Mouse (Mus musculus): ENCODE results near the gene Tnfrsf1a.
"Not testable (repeated sequence)": the region's sequence is repeated elsewhere in the genome, so short reads cannot be mapped to it uniquely, and the experiment has no call there.

Tnfrsf1a gene

GRCm38 (mm10) chr6:125348721-125349574, at the start of gene Tnfrsf1a:
Gene Tnfrsf1a, plus strand, starts transcription at chr6:125349362.
- no peak for DNase-seq (ENCODE audit: low spot score in 2 of 2)

- DNase-seq (ENCODE audit: low spot score in 2 of 2), result no peak
Observed at GRCm38 (mm10) chr6:125300982-125301381, 48.2 kb upstream of the Tnfrsf1a start.

GRCm38 (mm10) chr6:125302231-125302982, 46.8 kb upstream of the Tnfrsf1a start:
- no peak for DNase-seq (ENCODE audit: low spot score in 2 of 2)

GRCm38 (mm10) chr6:125303242-125303641, 45.9 kb upstream of the Tnfrsf1a start:
- DNase-seq (ENCODE audit: low spot score in 2 of 2), result no peak

- DNase-seq (ENCODE audit: low spot score in 2 of 2), result not testable (repeated sequence)
Observed at GRCm38 (mm10) chr6:125304408-125304807, 44.8 kb upstream of the Tnfrsf1a start.

GRCm38 (mm10) chr6:125305465-125305864, 43.7 kb upstream of the Tnfrsf1a start:
- no peak for DNase-seq (ENCODE audit: low spot score in 2 of 2)

GRCm38 (mm10) chr6:125307091-125307490, 42.1 kb upstream of the Tnfrsf1a start:
- DNase-seq (ENCODE audit: low spot score in 2 of 2), result no peak

- DNase-seq (ENCODE audit: low spot score in 2 of 2), result no peak
Observed at GRCm38 (mm10) chr6:125308921-125309320, 40.2 kb upstream of the Tnfrsf1a start.

GRCm38 (mm10) chr6:125309406-125309805, 39.8 kb upstream of the Tnfrsf1a start:
- DNase-seq (ENCODE audit: low spot score in 2 of 2), result no peak

- DNase-seq (ENCODE audit: low spot score in 2 of 2), result no peak
Observed at GRCm38 (mm10) chr6:125312171-125312570, 37.0 kb upstream of the Tnfrsf1a start.

GRCm38 (mm10) chr6:125312581-125313355, 36.4 kb upstream of the Tnfrsf1a start:
- DNase-seq (ENCODE audit: low spot score in 2 of 2), result no peak

GRCm38 (mm10) chr6:125313546-125314230, 35.5 kb upstream of the Tnfrsf1a start, which contains the start of gene Ltbr:
Gene Ltbr, minus strand, starts transcription at chr6:125313885.
- DNase-seq (ENCODE audit: low spot score in 2 of 2), result peak; percentile 44 to 63

GRCm38 (mm10) chr6:125314231-125314563, 35.0 kb upstream of the Tnfrsf1a start:
- DNase-seq (ENCODE audit: low spot score in 2 of 2), result no peak

GRCm38 (mm10) chr6:125314746-125315145, 34.4 kb upstream of the Tnfrsf1a start:
- DNase-seq (ENCODE audit: low spot score in 2 of 2), result no peak

- DNase-seq (ENCODE audit: low spot score in 2 of 2), result no peak
Observed at GRCm38 (mm10) chr6:125317077-125317476, 32.1 kb upstream of the Tnfrsf1a start.

- no peak for DNase-seq (ENCODE audit: low spot score in 2 of 2)
Observed at GRCm38 (mm10) chr6:125318981-125319918, 29.9 kb upstream of the Tnfrsf1a start.

- no peak for DNase-seq (ENCODE audit: low spot score in 2 of 2)
Observed at GRCm38 (mm10) chr6:125319919-125320296, 29.3 kb upstream of the Tnfrsf1a start.

GRCm38 (mm10) chr6:125320323-125320722, 28.8 kb upstream of the Tnfrsf1a start, which contains the start of gene Scnn1a:
Gene Scnn1a, plus strand, starts transcription at chr6:125320659.
- DNase-seq (ENCODE audit: low spot score in 2 of 2), result no peak

- no peak for DNase-seq (ENCODE audit: low spot score in 2 of 2)
Observed at GRCm38 (mm10) chr6:125321114-125321855, 27.9 kb upstream of the Tnfrsf1a start.

GRCm38 (mm10) chr6:125322794-125323193, 26.4 kb upstream of the Tnfrsf1a start:
- DNase-seq (ENCODE audit: low spot score in 2 of 2), result no peak
